Mouse (Mus musculus) embryonic fibroblast, embryonic 13.5 days (primary cell): ENCODE results near the gene Sart3.

Experiments
- CTCF ChIP-seq: IDR thresholded peaks from 2 replicates; pipeline ENCODE4 v1.5.1; 2011; ENCODE audit warnings: mild to moderate bottlenecking, control low read depth, low read length, moderate library complexity, borderline replicate concordance; ENCODE audit not compliant: insufficient read depth
- POLR2A ChIP-seq: IDR thresholded peaks from 2 replicates; pipeline ENCODE4 v1.6.1; 2011; ENCODE audit warnings: low read depth, mild to moderate bottlenecking, control low read depth, low read length, moderate library complexity

GRCm38 (mm10) chr5:113728691-113729090 lies 43.6 kb downstream of the Sart3 start:
- no peak for TF ChIP-seq POLR2A
- TF ChIP-seq CTCF, result no peak
